Mouse (Mus musculus): ENCODE measurements around the gene Gpkow.

DNA sequence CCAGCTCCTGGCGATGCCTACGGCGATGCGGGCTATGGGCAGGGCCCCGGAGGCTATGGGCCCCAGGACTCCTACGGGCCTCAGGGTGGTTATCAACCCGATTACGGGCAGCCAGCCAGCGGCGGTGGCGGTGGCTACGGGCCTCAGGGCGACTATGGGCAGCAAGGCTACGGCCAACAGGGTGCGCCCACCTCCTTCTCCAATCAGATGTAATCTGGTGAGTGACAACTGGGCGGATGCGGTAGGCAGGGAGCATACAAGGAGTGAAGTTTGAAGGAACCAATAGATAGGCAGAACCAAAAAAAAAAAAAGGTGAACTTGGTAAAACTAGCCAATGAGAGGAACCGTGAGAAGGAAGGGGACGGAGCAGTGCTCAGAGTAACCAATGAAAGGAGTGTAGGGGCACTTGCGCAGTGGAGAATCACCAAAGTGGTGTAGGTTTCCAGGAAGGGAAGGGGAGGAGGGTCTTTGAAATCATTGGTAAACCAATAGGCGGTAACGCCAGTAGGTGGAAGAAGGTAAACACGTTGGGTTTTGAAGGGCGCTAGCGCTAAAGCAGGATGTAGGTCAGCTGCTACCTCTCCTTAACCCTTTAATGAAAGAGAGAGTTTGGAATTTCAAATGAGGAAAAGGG lies 48.1 kb upstream of the Gpkow start:
- TF ChIP-seq GATA1 (IDR thresholded peaks at IDR 0.05; ENCODE audit: borderline replicate concordance, low read length) (no peak), FLI1 (IDR thresholded peaks at IDR 0.05; ENCODE audit: low read length) (no peak)
